Mouse (Mus musculus) spleen, adult 2 months (tissue): ENCODE results near the gene Cipc.

Source experiments
- CTCF ChIP-seq: fragments of 200-500 bp; IDR thresholded peaks from 2 replicates; pipeline ENCODE4 v1.5.1; 2011; ENCODE audit warnings: mild to moderate bottlenecking, inconsistent platforms; ENCODE audit not compliant: insufficient read depth, insufficient read length, insufficient replicate concordance; ENCODE audit errors: extremely low read depth
- POLR2A ChIP-seq: fragments of 200-500 bp; IDR thresholded peaks from 2 replicates; pipeline ENCODE4 v1.6.1; 2011; ENCODE audit warnings: low read depth, low read length, inconsistent platforms

GRCm38 (mm10) chr12:86943421-86943820 lies 3.4 kb upstream of the Cipc start:
- TF ChIP-seq POLR2A (no peak), CTCF (no peak)
